Mouse (Mus musculus): ENCODE measurements at regions not wholly inside any gene's neighbourhood (a gene's known extent, or its start where the extent isn't known, plus 50 kb on each side); places are given as distances from the start of the nearest gene placed in this dataset.

- Histone ChIP-seq H3K27me3 (no peaks in the 10 kb centered on the region), H3K4me3 (replicated peaks) (no peak overlapping the region), H3K4me1 (replicated peaks) (no peaks in the 10 kb centered on the region), H3K9me3 (replicated peaks) (no peaks in the 10 kb centered on the region), H3K9ac (no peak overlapping the region), H3K27ac (no peak overlapping the region), H3K36me3 (no peaks in the 10 kb centered on the region), H3K4me2 (no peak overlapping the region)
- DNase-seq (no peak), ATAC-seq (ENCODE audit: low read depth) (no peak)
- 68% methylated on average over 11 of the region's 11 CpGs for WGBS (ENCODE audit: insufficient replicate concordance)
These were observed 83.2 kb upstream of the Tas2r119 start for GRCm38 (mm10) chr15:32093889-32094288.

GRCm38 (mm10) chr15:32095554-32095953 is 81.5 kb upstream of the Tas2r119 start:
- H3K9me3 ChIP-seq (replicated peaks): no peaks in the 10 kb centered on the region
- no peak overlapping the region for H3K4me2 ChIP-seq
- no peak overlapping the region for H3K27ac ChIP-seq
- no peaks in the 10 kb centered on the region for H3K36me3 ChIP-seq
- H3K27me3 ChIP-seq: no peaks in the 10 kb centered on the region
- WGBS (ENCODE audit: insufficient replicate concordance): 72% methylated on average over 1 of the region's 1 CpGs
- ATAC-seq (ENCODE audit: low read depth) (no peak), DNase-seq (no peak)
- H3K9ac ChIP-seq: no peak overlapping the region
- H3K4me3 ChIP-seq (replicated peaks): no peak overlapping the region
- no peaks in the 10 kb centered on the region for H3K4me1 ChIP-seq (replicated peaks)

GRCm38 (mm10) chr15:32110659-32111058 is 66.4 kb upstream of the Tas2r119 start:
- no peak for DNase-seq
- H3K9ac ChIP-seq: no peak overlapping the region

More at GRCm38 (mm10) chr15:32110659-32111058, 66.4 kb upstream of the Tas2r119 start:
- no peaks in the 10 kb centered on the region for H3K36me3 ChIP-seq
- no peaks in the 10 kb centered on the region for H3K4me1 ChIP-seq (replicated peaks)
- no peak for ATAC-seq (ENCODE audit: low read depth)
- no peak overlapping the region for H3K4me3 ChIP-seq (replicated peaks)
- no peaks in the 10 kb centered on the region for H3K27me3 ChIP-seq
- WGBS (ENCODE audit: insufficient replicate concordance): 73% methylated on average over 2 of the region's 2 CpGs
- no peaks in the 10 kb centered on the region for H3K9me3 ChIP-seq (replicated peaks)
- no peak overlapping the region for H3K4me2 ChIP-seq
- no peak overlapping the region for H3K27ac ChIP-seq
